Mouse (Mus musculus): ENCODE data around the gene Eya2.
A peak's percentile ranks its signal among the peaks of the same experiment; 100 is the strongest.

DNA sequence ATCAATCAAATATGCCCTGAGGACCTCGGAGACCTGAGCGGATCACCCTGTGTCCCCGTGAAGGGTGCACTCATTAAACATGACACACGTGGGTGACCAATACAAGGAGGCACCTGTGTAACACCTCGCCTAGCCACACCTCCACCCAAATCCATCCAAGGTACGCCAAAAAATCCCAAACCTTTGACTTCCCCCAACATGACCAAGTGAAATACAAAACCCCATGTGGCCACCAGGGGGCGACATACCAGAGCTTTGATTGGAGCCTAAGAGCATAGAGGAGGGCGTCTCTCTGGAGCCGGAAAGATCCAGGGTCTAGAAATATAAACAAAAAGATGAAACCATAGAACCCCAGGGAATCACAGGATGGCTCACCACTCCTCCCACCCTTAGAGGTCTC lies 196.8 kb downstream of the Eya2 start:
- TF ChIP-seq CTCF (IDR thresholded peaks at IDR 0.05; ENCODE audit: extremely low read depth, insufficient read depth, insufficient read length, insufficient replicate concordance), result peak; percentile 47; the same call in 1 of the 2 replicates
- no peak for TF ChIP-seq POLR2A (IDR thresholded peaks at IDR 0.05; ENCODE audit: low read depth, low read length)
